Mouse (Mus musculus) erythroblast, embryonic 14.5 days (primary cell): ENCODE results near the gene Ubr7.

ENCODE experiments used
- GATA1 ChIP-seq: IDR thresholded peaks from 2 replicates; pipeline ENCODE4 v1.6.1; 2012; ENCODE audit warnings: low read length, inconsistent platforms, mixed read lengths
- TAL1 ChIP-seq: IDR thresholded peaks from 3 replicates; pipeline ENCODE4 v1.6.1; 2012; ENCODE audit warnings: low read length, inconsistent platforms, mixed read lengths

DNA sequence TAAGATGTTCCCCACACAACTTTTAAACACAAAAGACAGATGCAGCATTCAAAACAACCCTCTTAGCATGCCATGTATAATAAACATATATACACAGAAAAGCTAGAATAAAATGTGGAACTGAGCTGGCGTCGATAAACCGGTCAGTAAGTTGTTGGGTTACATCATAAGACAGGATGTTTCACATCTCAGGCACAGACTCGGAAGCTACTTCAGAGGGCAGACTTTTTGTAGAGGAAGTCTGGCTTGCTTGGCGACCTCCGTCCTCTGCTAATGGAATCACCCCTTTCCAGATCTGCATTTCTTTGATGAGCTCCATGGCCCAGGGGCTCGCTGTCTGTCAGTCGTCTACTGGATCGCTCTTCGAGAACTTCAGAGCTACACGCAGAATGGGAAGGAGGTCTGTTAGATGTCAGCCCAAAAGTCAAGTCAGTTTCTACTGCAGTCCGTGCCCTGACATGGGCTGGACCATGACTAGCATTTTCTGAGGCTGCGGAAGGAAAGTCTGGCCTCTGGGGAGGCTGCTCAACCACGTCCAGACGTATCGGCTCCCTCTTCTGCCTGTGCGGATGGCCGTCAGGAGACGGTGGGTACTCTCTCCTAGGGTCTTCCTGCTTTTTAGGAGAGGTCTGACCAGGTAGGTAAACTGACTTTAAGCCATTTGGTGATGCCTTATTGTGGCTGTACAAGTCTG lies 27.3 kb downstream of the Ubr7 start:
- no peak for TF ChIP-seq GATA1
- TF ChIP-seq TAL1 = no peak
